18 mouse cellular contexts compared by ENCODE assay signal in genomic region chr8:92231326-92232225, GRCm38 (mm10).
A peak's percentile ranks its signal among the peaks of the same experiment; 100 is the strongest.
DNase-seq lines count a peak whose midpoint lies in the region; ATAC-seq lines count a peak whose summit lies in the region.
"Had no signal": no experiment of that assay in that cellular context is flagged by ENCODE, and none has a peak within 500 bp of the region (broad histone marks: within the 10 kb centered on the region; RNA-seq: fewer than 3 reads in every experiment).

No protein-coding gene starts in this region.

- 57% methylated on average over 23 of the region's 23 CpGs for WGBS in embryonic facial prominence, embryonic 13.5 days
- WGBS in embryonic facial prominence, embryonic 10.5 days, result 69% methylated on average over 23 of the region's 23 CpGs
- 44% methylated on average over 23 of the region's 23 CpGs for WGBS in embryonic facial prominence, embryonic 15.5 days
- WGBS in hindbrain, embryonic 14.5 days, result 32% methylated on average over 23 of the region's 23 CpGs
- WGBS in midbrain, embryonic 15.5 days, result 37% methylated on average over 23 of the region's 23 CpGs

- no peak overlapping the region for H3K4me3 ChIP-seq in embryonic facial prominence, embryonic 13.5 days
- no peak overlapping the region for H3K4me3 ChIP-seq in embryonic facial prominence, embryonic 10.5 days
- H3K4me3 ChIP-seq in embryonic facial prominence, embryonic 15.5 days (replicated peaks), result no peak overlapping the region
- no peak overlapping the region for H3K4me3 ChIP-seq in hindbrain, embryonic 14.5 days (replicated peaks; ENCODE audit: low read length)
- H3K4me3 ChIP-seq in midbrain, embryonic 15.5 days, result no peak overlapping the region
- H3K4me3 ChIP-seq: limb, embryonic 15.5 days had no signal

- no peaks in the 10 kb centered on the region for H3K27me3 ChIP-seq in embryonic facial prominence, embryonic 13.5 days
- 0 out of 2 replicates have a peak, but pooled peaks cover 4% of the 10 kb centered on the region for H3K27me3 ChIP-seq in embryonic facial prominence, embryonic 10.5 days (replicated peaks; ENCODE audit: low read depth, poor library complexity, severe bottlenecking)
- no peaks in the 10 kb centered on the region; the same call in 1 of the 2 replicates for H3K27me3 ChIP-seq in embryonic facial prominence, embryonic 15.5 days
- no peaks in the 10 kb centered on the region for H3K27me3 ChIP-seq in hindbrain, embryonic 14.5 days (ENCODE audit: control insufficient read depth, insufficient read depth, low read length)
- peaks cover 4% of the 10 kb centered on the region; the same call in 1 of the 2 replicates for H3K27me3 ChIP-seq in midbrain, embryonic 15.5 days (replicated peaks)
- H3K27me3 ChIP-seq: limb, embryonic 15.5 days had no signal

- H3K4me1 ChIP-seq in embryonic facial prominence, embryonic 13.5 days, result peaks cover 8% of the 10 kb centered on the region; the same call in 1 of the 2 replicates
- peaks cover 7% of the 10 kb centered on the region for H3K4me1 ChIP-seq in embryonic facial prominence, embryonic 10.5 days
- 0 out of 2 replicates have a peak, but pooled peaks cover 2% of the 10 kb centered on the region for H3K4me1 ChIP-seq in embryonic facial prominence, embryonic 15.5 days
- H3K4me1 ChIP-seq in hindbrain, embryonic 14.5 days (replicated peaks; ENCODE audit: control insufficient read depth, insufficient read depth, low read length), result peaks cover 14% of the 10 kb centered on the region
- H3K4me1 ChIP-seq in midbrain, embryonic 15.5 days, result peaks cover 10% of the 10 kb centered on the region
- H3K4me1 ChIP-seq: limb, embryonic 15.5 days had no signal

- H3K4me2 ChIP-seq in embryonic facial prominence, embryonic 13.5 days, result peak overlapping the region; percentile 10; the same call in 1 of the 2 replicates
- H3K4me2 ChIP-seq in embryonic facial prominence, embryonic 15.5 days (replicated peaks), result 0 out of 2 replicates have a peak overlapping the region, but pooled peaks have one; percentile 6
- H3K4me2 ChIP-seq in hindbrain, embryonic 14.5 days (replicated peaks), result peak overlapping the region; percentile 40
- H3K4me2 ChIP-seq in midbrain, embryonic 15.5 days, result peak overlapping the region; percentile 22
- H3K4me2 ChIP-seq: limb, embryonic 15.5 days had no signal

- no peaks in the 10 kb centered on the region for H3K36me3 ChIP-seq in embryonic facial prominence, embryonic 13.5 days
- H3K36me3 ChIP-seq in embryonic facial prominence, embryonic 10.5 days (replicated peaks), result no peaks in the 10 kb centered on the region
- H3K36me3 ChIP-seq in embryonic facial prominence, embryonic 15.5 days, result no peaks in the 10 kb centered on the region
- H3K36me3 ChIP-seq in hindbrain, embryonic 14.5 days (replicated peaks; ENCODE audit: control insufficient read depth, insufficient read depth), result no peaks in the 10 kb centered on the region
- no peaks in the 10 kb centered on the region for H3K36me3 ChIP-seq in midbrain, embryonic 15.5 days (replicated peaks)
- H3K36me3 ChIP-seq: G1E; limb, embryonic 15.5 days had no signal

- no peak for DNase-seq in embryonic facial prominence, embryonic 10.5 days (ENCODE audit: low spot score)
- no peak for DNase-seq in hindbrain, embryonic 14.5 days (ENCODE audit: low spot score)
- DNase-seq in lung, postnatal 4 days, result no peak
- no peak for DNase-seq in lung, postnatal 36 days
- no peak for DNase-seq in embryo, embryonic 10 days (ENCODE audit: low spot score)
- DNase-seq: cerebellum, postnatal 14 days; kidney, adult 18-20 months; kidney, postnatal 10 days; layer of hippocampus, adult 9-11 months; lung, postnatal 10 days; right cerebral cortex, postnatal 25 days; thymus, postnatal 4 days had no signal

- no peaks in the 10 kb centered on the region for H3K9me3 ChIP-seq in embryonic facial prominence, embryonic 13.5 days
- H3K9me3 ChIP-seq in embryonic facial prominence, embryonic 10.5 days, result no peaks in the 10 kb centered on the region
- H3K9me3 ChIP-seq in embryonic facial prominence, embryonic 15.5 days (replicated peaks), result no peaks in the 10 kb centered on the region
- H3K9me3 ChIP-seq in hindbrain, embryonic 14.5 days (ENCODE audit: control insufficient read depth, low read length), result 0 out of 2 replicates have a peak, but pooled peaks cover 8% of the 10 kb centered on the region
- 0 out of 2 replicates have a peak, but pooled peaks cover 4% of the 10 kb centered on the region for H3K9me3 ChIP-seq in midbrain, embryonic 15.5 days
- H3K9me3 ChIP-seq: limb, embryonic 15.5 days had no signal

- H3K27ac ChIP-seq in embryonic facial prominence, embryonic 13.5 days, result no peak overlapping the region
- no peak overlapping the region for H3K27ac ChIP-seq in embryonic facial prominence, embryonic 10.5 days (replicated peaks)
- H3K27ac ChIP-seq in embryonic facial prominence, embryonic 15.5 days (replicated peaks), result no peak overlapping the region
- peak overlapping the region; percentile 45; the same call in 1 of the 2 replicates for H3K27ac ChIP-seq in hindbrain, embryonic 14.5 days
- peak overlapping the region; percentile 61; the same call in 1 of the 2 replicates for H3K27ac ChIP-seq in midbrain, embryonic 15.5 days
- H3K27ac ChIP-seq: limb, embryonic 15.5 days had no signal

- no peak for ATAC-seq in embryonic facial prominence, embryonic 13.5 days (ENCODE audit: insufficient number of reproducible peaks, insufficient read depth, low FRiP score, low TSS enrichment, low read depth)
- no peak for ATAC-seq in embryonic facial prominence, embryonic 15.5 days (ENCODE audit: insufficient number of reproducible peaks, low FRiP score, low TSS enrichment, low read depth)
- no peak for ATAC-seq in hindbrain, embryonic 14.5 days (ENCODE audit: low FRiP score)
- ATAC-seq in midbrain, embryonic 15.5 days (replicated peaks), result no peak
- ATAC-seq: CD4-positive, CD25-positive, alpha-beta regulatory T cell, adult 4 months had no signal

- no peak overlapping the region for H3K9ac ChIP-seq in embryonic facial prominence, embryonic 13.5 days
- no peak overlapping the region for H3K9ac ChIP-seq in embryonic facial prominence, embryonic 15.5 days
- H3K9ac ChIP-seq in hindbrain, embryonic 14.5 days, result 0 out of 2 replicates have a peak overlapping the region, but pooled peaks have one; percentile 3
- H3K9ac ChIP-seq in midbrain, embryonic 15.5 days, result peak overlapping the region; percentile 17; the same call in 1 of the 2 replicates
- H3K9ac ChIP-seq: limb, embryonic 15.5 days had no signal

Comparison
In these comparisons a context has a peak if more than half of its experiments do, and no peak if none do; other contexts are left out.
1. H3K27ac ChIP-seq: peak in hindbrain, embryonic 14.5 days (single experiment) and midbrain, embryonic 15.5 days (single experiment); none in embryonic facial prominence, embryonic 13.5 days (single experiment), embryonic facial prominence, embryonic 10.5 days (single experiment) and embryonic facial prominence, embryonic 15.5 days (single experiment).
2. H3K9ac ChIP-seq: peak in hindbrain, embryonic 14.5 days (single experiment) and midbrain, embryonic 15.5 days (single experiment); none in embryonic facial prominence, embryonic 13.5 days (single experiment) and embryonic facial prominence, embryonic 15.5 days (single experiment).
3. Peak in every context shown above with its lines, with median percentiles within 50 percentile points of each other: H3K4me2 ChIP-seq.